Mouse (Mus musculus) CD8-positive naive resting alpha-beta T cell, adult 2 months (primary cell): ENCODE data around the gene Kidins220.

Experiments
- DNase-seq, 2 experiments: peaks; one replicate each; pipeline ENCODE4 v3.0.0; 2022; ENCODE audit warnings: low read depth in 2 of 2, low spot score in 2 of 2

Gene Kidins220

DNA sequence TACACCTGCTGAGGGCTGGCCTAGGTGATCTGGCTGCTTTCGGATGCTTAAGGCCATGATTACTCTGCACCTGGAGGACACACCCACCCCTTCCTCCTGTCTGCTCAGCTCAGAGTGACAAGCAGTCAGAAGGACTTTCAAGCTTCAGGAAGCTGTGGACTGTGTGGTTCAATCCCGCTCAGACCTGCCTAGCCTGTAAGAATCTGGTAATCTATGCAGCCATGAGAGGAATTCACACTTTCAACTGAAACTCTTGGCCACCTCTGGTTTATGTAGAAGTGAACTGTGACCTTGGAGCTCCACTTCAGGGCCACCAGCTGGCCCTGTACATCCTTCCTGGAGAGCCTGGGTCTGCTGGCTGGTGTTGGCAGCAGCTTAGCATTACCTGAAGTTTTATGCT, 134.1 kb downstream of the Kidins220 start:
- DNase-seq: no peak

DNA sequence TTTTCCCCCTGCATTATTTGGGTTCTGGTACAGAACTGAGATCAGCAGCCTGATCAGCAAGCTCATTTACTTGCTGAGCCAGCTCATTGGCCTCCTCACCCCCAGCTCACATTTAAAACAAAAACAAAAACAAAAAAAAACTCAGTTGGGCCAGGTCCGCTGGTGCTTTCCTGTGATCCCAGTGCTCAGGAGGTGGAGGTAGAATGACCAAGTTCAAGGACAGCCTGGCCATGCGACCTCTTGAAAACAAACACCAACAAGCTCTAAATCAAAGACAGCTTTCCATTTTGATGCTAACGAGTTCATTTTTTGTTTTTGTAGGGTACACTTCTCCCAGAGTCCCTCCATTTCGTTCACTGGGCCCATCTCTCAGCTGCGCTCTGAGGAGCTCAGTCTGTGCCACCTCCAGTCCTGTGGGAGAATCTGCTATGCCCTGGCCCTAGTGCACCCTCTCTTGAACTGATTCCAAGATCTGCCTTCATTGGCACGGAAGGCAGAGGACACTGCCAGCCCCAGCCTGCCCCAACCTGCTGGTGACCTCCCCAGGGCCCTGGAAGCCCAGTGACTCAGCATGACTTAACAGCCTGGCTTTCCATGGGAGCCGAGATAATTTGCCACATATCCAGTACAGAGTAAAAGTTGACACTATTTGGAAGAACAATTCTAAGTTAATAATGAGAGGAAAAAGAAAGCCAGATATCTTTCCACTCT, 135.4 kb downstream of the Kidins220 start:
- DNase-seq: no peak

DNA sequence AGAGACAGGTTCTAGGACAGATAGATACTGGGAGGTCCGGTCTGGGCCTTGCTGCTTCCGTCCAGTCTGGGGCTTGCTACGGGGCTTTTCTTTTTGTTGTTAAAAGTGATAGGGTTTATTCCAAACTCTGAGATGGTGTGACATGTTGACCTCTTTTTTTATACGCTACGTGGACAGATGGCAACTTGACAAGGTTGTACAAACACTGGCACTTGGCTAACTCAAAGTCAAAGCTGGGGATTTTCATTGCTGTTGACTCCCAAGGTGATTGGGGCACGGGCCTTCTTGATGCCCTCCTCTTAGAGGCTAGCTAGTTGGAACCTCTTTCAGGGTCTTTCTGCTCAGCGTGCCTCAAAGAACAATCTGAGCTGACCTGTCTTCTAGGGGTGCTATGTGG, 136.0 kb downstream of the Kidins220 start:
- DNase-seq: no peak
